Mouse (Mus musculus) bone marrow macrophage, adult 2 months (primary cell): ENCODE results near the gene Morn3.

Source experiments
- CTCF ChIP-seq: IDR thresholded peaks from 2 replicates; pipeline ENCODE4 v1.5.1; 2012; ENCODE audit warnings: low read depth, mild to moderate bottlenecking, low read length, moderate library complexity
- POLR2A ChIP-seq: IDR thresholded peaks from 2 replicates; pipeline ENCODE4 v1.6.1; 2012; ENCODE audit warnings: mild to moderate bottlenecking, low read depth, low read length, borderline replicate concordance

- TF ChIP-seq CTCF (no peak), POLR2A (no peak)
Observed at GRCm38 (mm10) chr5:123090560-123091306, 43.9 kb upstream of the Morn3 start.
